Mouse (Mus musculus) urinary bladder, postnatal 25 days (tissue): ENCODE data around the gene Gpt2.

Source experiments
- DNase-seq: peaks from one replicate; pipeline ENCODE4 v3.0.0; 2022; ENCODE audit warnings: low spot score

Gpt2 gene

DNA sequence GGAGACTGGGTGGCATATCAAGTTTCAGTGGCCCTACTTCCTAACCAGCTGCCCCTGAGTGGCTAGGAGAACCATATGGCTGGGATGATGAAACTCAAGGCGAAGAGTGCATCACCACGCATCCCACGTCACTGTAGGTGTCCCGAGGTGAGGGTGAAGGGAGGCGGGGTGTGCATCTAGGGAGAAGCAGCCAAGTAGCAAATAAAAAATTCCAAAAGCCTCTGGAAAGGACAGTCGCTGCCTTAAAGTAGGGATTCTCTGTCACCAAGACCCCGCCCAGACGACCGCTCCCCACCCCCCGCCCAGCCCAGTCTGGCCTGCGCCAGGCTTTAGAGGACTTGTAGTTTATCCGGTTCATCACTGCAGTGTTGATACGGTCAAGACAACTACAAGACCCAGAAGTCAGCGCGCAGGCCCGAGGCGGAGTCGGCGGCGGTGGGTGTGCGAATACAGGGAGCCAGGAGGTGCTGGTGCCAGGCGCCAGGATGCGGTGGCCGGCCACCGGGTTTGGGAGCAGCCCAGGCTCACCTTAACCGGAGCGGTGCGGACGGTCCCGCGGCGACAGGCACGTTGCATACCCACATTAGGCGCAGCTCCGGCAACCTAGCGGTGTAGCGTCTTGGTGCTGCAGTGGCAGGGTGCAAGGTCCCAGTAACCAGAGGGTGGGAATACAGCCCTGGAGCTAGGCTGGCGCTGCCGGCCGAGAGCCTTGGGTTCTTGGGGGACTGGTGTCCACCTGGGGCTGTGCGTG is at the start of gene Gpt2:
TSS of gene Gpt2 (plus strand) at position 452 of the 751 bp plus-strand sequence.
- peak; percentile 81 for DNase-seq

GRCm38 (mm10) chr8:85444092-85444491 is 48.3 kb upstream of the Gpt2 start:
- no peak for DNase-seq

DNA sequence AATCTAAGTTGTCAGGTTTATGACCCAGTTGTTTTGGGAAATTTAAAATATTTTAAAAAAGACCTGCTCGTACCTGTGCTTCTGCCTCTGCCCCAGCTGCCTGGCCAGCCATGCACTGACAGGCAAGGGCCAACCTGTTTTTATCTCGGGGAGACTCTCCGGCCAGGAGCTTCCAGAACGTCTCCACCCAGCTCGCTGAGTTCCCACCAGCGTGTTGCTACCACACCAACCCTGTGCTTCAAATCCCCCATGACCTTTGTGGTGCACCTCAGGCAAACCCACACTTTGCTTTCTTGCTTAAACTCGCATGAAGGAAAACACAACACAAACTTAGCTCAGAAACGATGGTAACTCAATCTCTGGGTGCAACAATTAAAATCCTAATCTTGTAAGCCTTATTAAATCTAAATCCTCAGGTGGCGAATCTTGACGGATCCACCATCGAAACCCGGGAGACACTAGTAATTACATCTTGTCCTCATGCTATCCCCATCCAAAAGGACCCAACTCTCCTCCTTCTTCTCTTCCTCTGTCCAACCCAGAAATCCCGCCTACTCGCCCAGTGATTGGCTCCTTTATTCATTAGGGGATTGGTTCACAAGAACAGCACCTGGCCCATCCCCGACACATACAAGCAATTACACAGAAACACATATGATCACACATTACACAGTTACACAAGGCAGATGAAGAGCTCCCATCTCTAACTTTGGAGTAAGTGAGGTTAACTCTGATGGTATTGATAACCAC is 46.3 kb upstream of the Gpt2 start:
- DNase-seq: no peak

DNA sequence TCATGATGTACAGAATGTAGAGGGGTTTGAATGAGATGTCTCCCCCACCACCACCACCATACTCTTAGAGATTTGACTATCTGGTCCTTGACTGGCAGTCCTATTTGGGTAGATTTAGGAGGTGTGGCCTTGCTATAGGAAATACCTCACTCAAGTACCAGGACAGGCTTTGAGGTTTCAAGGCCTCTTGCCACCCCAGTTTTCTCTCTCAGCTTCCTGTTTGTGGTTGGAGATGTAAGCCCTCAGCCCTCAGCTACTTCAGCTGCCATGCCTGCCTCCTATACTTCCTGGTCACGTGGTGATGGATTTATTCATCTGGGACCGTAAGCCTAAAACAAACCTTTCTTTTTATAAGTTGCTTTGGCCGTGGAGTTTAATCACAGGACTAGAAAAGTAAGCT is 42.0 kb upstream of the Gpt2 start:
- no peak for DNase-seq

DNA sequence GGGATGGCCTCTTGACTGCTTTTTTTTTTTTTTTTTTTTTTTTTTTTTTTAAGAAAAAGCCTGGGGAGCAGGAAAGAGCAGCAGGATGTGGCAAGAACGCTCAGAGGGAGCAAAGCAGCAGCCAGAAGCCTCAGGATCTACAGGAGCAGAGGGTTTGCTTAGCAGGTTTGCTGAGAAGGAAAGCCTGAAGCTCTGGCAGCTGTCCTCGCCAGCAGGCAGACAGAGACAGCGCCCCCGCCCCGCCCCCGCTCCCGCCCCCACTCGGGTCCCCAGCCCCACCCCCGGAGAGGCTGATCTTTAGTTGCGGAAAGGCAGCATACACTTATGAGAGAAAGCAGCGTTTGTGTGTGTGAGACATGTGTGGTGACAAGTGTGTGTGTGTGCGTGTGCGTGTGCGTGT is 40.0 kb upstream of the Gpt2 start:
- no peak for DNase-seq

- no peak for DNase-seq
These were observed 39.1 kb upstream of the Gpt2 start for GRCm38 (mm10) chr8:85453256-85453655.

DNA sequence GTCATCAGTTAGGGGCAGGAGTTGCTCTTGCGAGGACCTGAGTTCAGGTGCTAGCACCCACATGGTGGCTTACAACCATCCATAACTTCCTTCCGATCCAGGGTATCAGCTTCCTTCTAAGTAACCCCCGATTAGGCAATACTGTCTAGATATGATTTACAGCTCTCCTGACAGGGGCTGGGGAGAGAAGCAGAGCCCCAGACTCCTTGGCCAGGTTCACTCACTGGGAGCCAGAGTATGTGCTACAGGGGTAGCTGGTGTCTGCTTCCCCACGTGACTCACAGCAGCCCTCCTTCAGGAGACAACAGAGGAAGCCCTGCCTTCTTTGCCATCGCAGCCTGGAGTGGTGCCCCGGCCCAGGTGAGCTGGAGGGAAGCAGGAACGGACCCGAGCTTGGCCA is 37.6 kb upstream of the Gpt2 start:
- DNase-seq: no peak

GRCm38 (mm10) chr8:85456536-85456935 is 35.8 kb upstream of the Gpt2 start:
- DNase-seq: peak; percentile 43

DNA sequence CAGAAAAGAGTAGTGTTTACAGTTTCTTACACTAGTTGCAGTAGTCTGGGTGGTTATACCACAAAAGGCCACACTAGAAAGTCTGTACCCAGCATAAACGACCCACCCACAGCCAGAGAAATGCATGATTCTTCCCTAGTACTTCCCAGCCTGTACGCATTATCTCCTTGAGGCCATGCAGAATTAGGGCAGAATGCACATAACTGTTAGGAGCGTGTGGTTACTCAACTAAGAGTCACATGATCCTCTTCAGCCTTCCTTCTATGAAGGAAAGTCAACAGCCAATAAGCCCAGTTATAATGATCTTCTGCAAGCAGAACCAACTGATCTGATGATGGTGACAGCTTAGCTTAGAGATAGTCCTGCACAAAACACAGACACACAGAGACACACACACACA is 32.8 kb upstream of the Gpt2 start:
- no peak for DNase-seq

DNA sequence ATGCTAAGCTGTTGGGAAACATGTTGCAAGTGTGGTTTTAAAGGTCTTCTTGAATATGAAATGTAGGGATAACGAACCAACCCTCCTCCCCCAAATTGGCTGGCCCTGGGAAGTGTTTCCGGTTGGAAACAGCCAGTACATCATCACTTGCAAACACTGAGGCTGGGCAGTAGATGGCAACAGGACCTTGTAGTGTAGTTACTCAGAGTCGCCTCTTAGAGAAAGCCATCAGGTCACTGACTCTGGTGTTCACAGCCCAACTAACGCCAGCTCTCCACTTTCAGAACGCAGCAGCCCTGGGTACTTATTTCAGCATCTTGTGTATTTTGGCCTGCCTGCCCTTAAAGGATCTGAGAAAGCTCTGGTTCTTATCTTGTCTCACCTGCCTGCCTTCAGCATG is 31.6 kb upstream of the Gpt2 start:
- DNase-seq: peak; percentile 8

- DNase-seq: peak; percentile 12
These were observed 31.0 kb upstream of the Gpt2 start for GRCm38 (mm10) chr8:85461377-85461776.

- no peak for DNase-seq
These were observed 29.9 kb upstream of the Gpt2 start for GRCm38 (mm10) chr8:85462441-85462840.

DNA sequence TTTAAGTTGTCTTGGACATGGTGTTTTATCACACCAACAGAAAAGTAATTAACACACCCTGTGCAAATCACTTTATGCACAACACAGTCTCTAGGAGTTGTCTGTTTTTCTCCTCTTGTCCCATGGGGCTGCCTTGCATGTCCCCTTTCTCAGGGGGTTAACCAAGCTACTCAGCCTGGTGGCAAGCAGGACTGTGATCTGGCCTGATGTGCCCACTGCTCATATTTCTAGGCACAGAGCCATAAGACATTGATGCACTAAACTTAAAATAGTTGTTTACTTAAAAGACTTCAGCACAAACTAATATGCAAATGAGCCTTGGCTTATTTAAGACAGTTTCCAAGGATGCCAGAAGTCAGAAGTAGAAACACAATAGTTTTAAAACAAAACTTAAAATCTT is 28.1 kb upstream of the Gpt2 start:
- DNase-seq: no peak

- DNase-seq: no peak
These were observed 26.3 kb upstream of the Gpt2 start for GRCm38 (mm10) chr8:85466056-85466455.

GRCm38 (mm10) chr8:85470753-85471152 is 21.6 kb upstream of the Gpt2 start:
- DNase-seq: no peak

DNA sequence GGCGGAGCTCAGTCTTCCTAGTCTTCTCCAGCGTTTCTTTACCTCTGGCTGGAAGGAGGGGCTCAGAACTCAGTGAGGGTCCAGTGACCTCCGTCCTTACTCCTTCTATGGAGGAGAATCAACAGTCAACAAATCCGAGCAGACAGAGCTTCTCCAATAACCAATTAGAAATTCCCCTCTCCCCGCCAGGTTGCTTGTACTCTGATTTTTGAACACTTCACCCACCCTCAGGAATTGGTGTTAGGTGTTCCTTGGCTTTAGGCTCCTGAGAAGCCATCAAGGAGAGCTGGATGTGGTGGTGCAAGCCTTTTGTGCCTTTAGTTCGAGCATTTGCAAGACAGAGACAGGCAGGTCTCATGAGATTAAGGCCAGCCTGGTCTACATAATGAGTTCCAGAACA is 19.6 kb upstream of the Gpt2 start:
- DNase-seq: no peak

- DNase-seq: no peak
These were observed 19.1 kb upstream of the Gpt2 start for GRCm38 (mm10) chr8:85473246-85473645.

DNA sequence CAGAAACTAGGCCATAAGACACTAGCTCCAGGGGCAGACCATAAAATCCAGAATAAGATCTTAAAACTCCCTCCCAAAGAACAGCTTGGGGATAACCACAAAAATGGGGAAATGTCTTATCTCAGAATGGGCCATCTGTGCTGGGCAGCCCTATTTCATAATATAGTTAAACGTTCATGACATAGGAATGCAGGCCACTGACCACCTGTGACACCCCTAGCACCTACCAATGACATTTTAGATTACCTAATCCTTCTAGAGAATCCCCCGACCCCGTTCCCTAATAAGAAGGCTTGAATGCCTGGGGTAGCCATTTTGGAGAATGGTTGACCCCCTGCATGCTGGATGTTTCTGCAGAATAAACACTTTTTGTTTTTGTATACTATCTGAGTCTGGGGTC is 17.5 kb upstream of the Gpt2 start:
- DNase-seq: no peak

DNA sequence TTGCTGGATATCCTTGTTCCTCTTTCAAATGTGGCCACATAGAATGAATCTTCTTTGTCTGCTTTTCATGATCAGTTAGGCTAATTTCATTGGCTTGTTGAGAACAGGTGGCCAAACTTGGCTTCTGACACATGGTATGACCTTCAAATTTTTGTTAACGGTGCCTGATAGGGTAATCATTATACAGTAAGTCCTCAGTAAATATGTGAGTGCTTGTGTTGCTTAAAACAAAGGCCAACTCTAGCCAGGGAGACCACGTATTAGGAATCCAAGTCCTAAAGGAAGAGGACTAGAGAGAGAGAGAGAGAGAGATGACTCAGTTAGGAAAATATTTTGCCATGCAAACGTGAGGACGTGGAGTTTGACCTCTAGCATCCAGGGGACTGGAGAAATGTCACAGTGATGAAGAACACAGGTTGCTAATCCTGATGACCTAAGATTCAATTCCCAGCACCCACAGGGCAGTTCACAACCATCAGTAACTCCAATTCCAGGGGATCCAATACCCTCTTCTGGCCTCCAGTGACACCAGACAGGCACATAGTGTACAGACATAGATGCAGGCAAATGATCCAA is 15.3 kb upstream of the Gpt2 start:
- DNase-seq: no peak

- DNase-seq: no peak
These were observed 14.0 kb upstream of the Gpt2 start for GRCm38 (mm10) chr8:85478397-85478796.

- no peak for DNase-seq
These were observed 12.7 kb upstream of the Gpt2 start for GRCm38 (mm10) chr8:85479710-85480109.

GRCm38 (mm10) chr8:85481900-85482299 is 10.5 kb upstream of the Gpt2 start:
- DNase-seq: no peak

GRCm38 (mm10) chr8:85482427-85482826 is 9.9 kb upstream of the Gpt2 start:
- no peak for DNase-seq
